Mouse (Mus musculus): ENCODE data around the gene Astn2. TPM values are rescaled to one million over a fixed set of nuclear protein-coding genes. Genes with fewer than 3 reads are reported as not detected.

Gene Astn2
- polyA plus RNA-seq, 1 experiment from 2014 or later, result 0.24 TPM

- Histone ChIP-seq H3K27ac (no peak overlapping the region), H3K9me3 (replicated peaks; ENCODE audit: low read length) (no peaks in the 10 kb centered on the region), H3K4me2 (ENCODE audit: low read length) (no peak overlapping the region), H3K27me3 (ENCODE audit: insufficient read depth, low read length) (no peaks in the 10 kb centered on the region), H3K9ac (ENCODE audit: low read depth, low read length) (no peak overlapping the region), H3K4me3 (replicated peaks; ENCODE audit: low read depth, low read length) (no peak overlapping the region), H3K4me1 (replicated peaks; ENCODE audit: insufficient read depth, low read length) (no peaks in the 10 kb centered on the region), H3K36me3 (ENCODE audit: insufficient read depth, low read length) (no peaks in the 10 kb centered on the region)
- 57% methylated on average over 4 of the region's 4 CpGs for WGBS
- no peak for DNase-seq (ENCODE audit: low spot score)
- ATAC-seq (replicated peaks; ENCODE audit: low FRiP score, low read depth), result no peak
- no peak for TF ChIP-seq CTCF (IDR thresholded peaks at IDR 0.05; ENCODE audit: low read depth)
These were observed 928.4 kb downstream of the Astn2 start for GRCm38 (mm10) chr4:65475925-65476560.

- no peak for DNase-seq (ENCODE audit: low spot score)
- no peaks in the 10 kb centered on the region for H3K9me3 ChIP-seq (replicated peaks; ENCODE audit: low read length)
- no peaks in the 10 kb centered on the region for H3K4me1 ChIP-seq (replicated peaks; ENCODE audit: insufficient read depth, low read length)
- ATAC-seq (replicated peaks; ENCODE audit: low FRiP score, low read depth), result no peak
- WGBS, result 78% methylated on average over 5 of the region's 5 CpGs
- no peak overlapping the region for H3K4me2 ChIP-seq (ENCODE audit: low read length)
- H3K27me3 ChIP-seq (ENCODE audit: insufficient read depth, low read length), result no peaks in the 10 kb centered on the region
- H3K4me3 ChIP-seq (replicated peaks; ENCODE audit: low read depth, low read length), result no peak overlapping the region
- H3K36me3 ChIP-seq (ENCODE audit: insufficient read depth, low read length), result no peaks in the 10 kb centered on the region
- TF ChIP-seq CTCF (IDR thresholded peaks at IDR 0.05; ENCODE audit: low read depth), result no peak
- no peak overlapping the region for H3K27ac ChIP-seq
- no peak overlapping the region for H3K9ac ChIP-seq (ENCODE audit: low read depth, low read length)
These were observed 931.3 kb downstream of the Astn2 start for GRCm38 (mm10) chr4:65473141-65473540.

GRCm38 (mm10) chr4:65449171-65449570, 955.2 kb downstream of the Astn2 start:
- H3K4me1 ChIP-seq (replicated peaks; ENCODE audit: insufficient read depth, low read length), result no peaks in the 10 kb centered on the region
- no peak for DNase-seq (ENCODE audit: low spot score)
- no peaks in the 10 kb centered on the region for H3K9me3 ChIP-seq (replicated peaks; ENCODE audit: low read length)
- 84% methylated on average over 4 of the region's 4 CpGs for WGBS
- no peaks in the 10 kb centered on the region for H3K36me3 ChIP-seq (ENCODE audit: insufficient read depth, low read length)
- H3K4me3 ChIP-seq (replicated peaks; ENCODE audit: low read depth, low read length), result no peak overlapping the region
- ATAC-seq (replicated peaks; ENCODE audit: low FRiP score, low read depth), result no peak
- no peak for TF ChIP-seq CTCF (IDR thresholded peaks at IDR 0.05; ENCODE audit: low read depth)
- no peak overlapping the region for H3K4me2 ChIP-seq (ENCODE audit: low read length)
- H3K27ac ChIP-seq, result no peak overlapping the region
- no peaks in the 10 kb centered on the region for H3K27me3 ChIP-seq (ENCODE audit: insufficient read depth, low read length)
- no peak overlapping the region for H3K9ac ChIP-seq (ENCODE audit: low read depth, low read length)

- ATAC-seq (replicated peaks; ENCODE audit: low FRiP score, low read depth) (no peak; the same call in 1 of the 2 replicates), DNase-seq (ENCODE audit: low spot score) (peak; percentile 12)
- H3K9me3 ChIP-seq (replicated peaks; ENCODE audit: low read length), result no peaks in the 10 kb centered on the region
- no peak overlapping the region for H3K4me2 ChIP-seq (ENCODE audit: low read length)
- H3K4me1 ChIP-seq (replicated peaks; ENCODE audit: insufficient read depth, low read length), result no peaks in the 10 kb centered on the region
- H3K36me3 ChIP-seq (ENCODE audit: insufficient read depth, low read length), result no peaks in the 10 kb centered on the region
- no peak overlapping the region for H3K4me3 ChIP-seq (replicated peaks; ENCODE audit: low read depth, low read length)
- no peak for TF ChIP-seq CTCF (IDR thresholded peaks at IDR 0.05; ENCODE audit: low read depth)
- WGBS, result 45% methylated on average over 4 of the region's 4 CpGs
- H3K27me3 ChIP-seq (ENCODE audit: insufficient read depth, low read length), result no peaks in the 10 kb centered on the region
- no peak overlapping the region for H3K9ac ChIP-seq (ENCODE audit: low read depth, low read length)
- no peak overlapping the region for H3K27ac ChIP-seq
These were observed 962.7 kb downstream of the Astn2 start for GRCm38 (mm10) chr4:65441746-65442145.

DNA sequence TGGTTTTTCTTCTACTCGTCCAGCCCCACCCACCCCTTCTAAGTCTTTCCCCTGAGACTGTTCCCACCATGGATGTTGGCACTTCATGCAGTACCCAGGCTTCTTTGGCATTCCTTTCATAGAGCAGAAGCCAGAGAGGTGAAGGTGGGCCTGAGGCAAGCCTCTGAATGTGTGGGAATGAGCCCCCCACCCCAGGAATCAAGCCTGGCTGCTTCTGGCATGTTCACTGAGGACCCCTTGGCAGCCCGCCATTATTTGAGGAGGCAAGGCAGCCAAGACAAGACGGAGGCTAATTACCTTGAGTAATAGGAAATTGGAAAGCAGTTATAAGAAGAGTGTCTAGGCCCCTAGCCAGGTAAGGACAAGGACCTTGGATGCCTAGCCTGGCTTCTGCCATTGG, 973.6 kb downstream of the Astn2 start:
- Histone ChIP-seq H3K9ac (ENCODE audit: low read depth, low read length) (no peak overlapping the region), H3K27ac (no peak overlapping the region), H3K36me3 (ENCODE audit: insufficient read depth, low read length) (no peaks in the 10 kb centered on the region), H3K4me3 (replicated peaks; ENCODE audit: low read depth, low read length) (no peak overlapping the region), H3K4me1 (replicated peaks; ENCODE audit: insufficient read depth, low read length) (0 out of 2 replicates have a peak, but pooled peaks cover 3% of the 10 kb centered on the region), H3K9me3 (replicated peaks; ENCODE audit: low read length) (no peaks in the 10 kb centered on the region), H3K27me3 (ENCODE audit: insufficient read depth, low read length) (no peaks in the 10 kb centered on the region), H3K4me2 (ENCODE audit: low read length) (no peak overlapping the region)
- DNase-seq (ENCODE audit: low spot score) (no peak), ATAC-seq (replicated peaks; ENCODE audit: low FRiP score, low read depth) (no peak)
- WGBS, result 52% methylated on average over 3 of the region's 3 CpGs
- no peak for TF ChIP-seq CTCF (IDR thresholded peaks at IDR 0.05; ENCODE audit: low read depth)

DNA sequence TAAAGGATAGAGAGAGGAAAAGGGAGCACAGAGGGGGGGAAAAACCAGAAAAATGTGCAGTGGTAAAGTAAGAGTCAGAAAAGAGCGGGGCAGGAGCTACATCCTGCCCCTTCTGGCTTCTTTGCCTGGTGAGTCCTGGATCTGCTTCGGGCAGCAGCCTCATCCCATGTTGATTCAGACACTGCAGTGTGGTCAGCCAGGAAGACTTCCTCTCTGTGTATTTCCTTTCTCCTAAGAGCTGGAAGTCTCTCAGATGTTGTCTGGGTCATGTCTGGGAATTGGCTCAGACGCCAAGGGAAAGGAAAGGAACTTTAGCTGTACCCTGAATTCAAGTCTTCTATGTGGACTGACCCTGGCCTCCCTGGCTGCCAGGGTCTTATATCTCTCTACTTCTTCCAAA, 976.9 kb downstream of the Astn2 start:
- ATAC-seq (replicated peaks; ENCODE audit: low FRiP score, low read depth) (no peak), DNase-seq (ENCODE audit: low spot score) (no peak)
- Histone ChIP-seq H3K9me3 (replicated peaks; ENCODE audit: low read length) (no peaks in the 10 kb centered on the region), H3K27ac (no peak overlapping the region), H3K36me3 (ENCODE audit: insufficient read depth, low read length) (no peaks in the 10 kb centered on the region), H3K9ac (ENCODE audit: low read depth, low read length) (no peak overlapping the region), H3K4me2 (ENCODE audit: low read length) (no peak overlapping the region), H3K4me1 (replicated peaks; ENCODE audit: insufficient read depth, low read length) (0 out of 2 replicates have a peak, but pooled peaks cover 3% of the 10 kb centered on the region), H3K4me3 (replicated peaks; ENCODE audit: low read depth, low read length) (no peak overlapping the region), H3K27me3 (ENCODE audit: insufficient read depth, low read length) (no peaks in the 10 kb centered on the region)
- no peak for TF ChIP-seq CTCF (IDR thresholded peaks at IDR 0.05; ENCODE audit: low read depth)
- 75% methylated on average over 3 of the region's 3 CpGs for WGBS

DNA sequence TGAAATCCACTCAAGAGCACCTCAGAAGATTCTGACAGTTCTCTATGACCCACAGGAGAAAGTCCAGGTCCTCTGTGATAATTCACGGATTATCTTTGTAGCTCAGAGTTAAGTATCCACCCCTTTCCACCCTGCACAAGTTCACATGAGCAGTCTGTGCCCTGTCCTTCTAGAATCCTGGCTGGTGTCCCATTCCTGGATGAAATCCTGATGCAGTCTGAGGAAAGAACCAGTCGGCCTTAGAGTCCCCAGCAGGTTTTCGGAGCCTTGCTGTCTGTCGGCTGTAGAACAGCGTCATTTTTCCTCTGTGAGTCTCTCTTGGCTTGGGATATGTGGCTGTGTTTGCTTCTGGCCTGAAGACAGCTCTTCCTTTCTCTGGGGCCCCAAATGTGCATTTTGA, 978.0 kb downstream of the Astn2 start:
- Histone ChIP-seq H3K9me3 (replicated peaks; ENCODE audit: low read length) (no peaks in the 10 kb centered on the region), H3K4me3 (replicated peaks; ENCODE audit: low read depth, low read length) (no peak overlapping the region), H3K27me3 (ENCODE audit: insufficient read depth, low read length) (no peaks in the 10 kb centered on the region), H3K9ac (ENCODE audit: low read depth, low read length) (no peak overlapping the region), H3K4me2 (ENCODE audit: low read length) (no peak overlapping the region), H3K27ac (no peak overlapping the region), H3K4me1 (replicated peaks; ENCODE audit: insufficient read depth, low read length) (0 out of 2 replicates have a peak, but pooled peaks cover 3% of the 10 kb centered on the region), H3K36me3 (ENCODE audit: insufficient read depth, low read length) (no peaks in the 10 kb centered on the region)
- ATAC-seq (replicated peaks; ENCODE audit: low FRiP score, low read depth), result no peak
- TF ChIP-seq CTCF (IDR thresholded peaks at IDR 0.05; ENCODE audit: low read depth), result no peak
- 70% methylated on average over 5 of the region's 5 CpGs for WGBS
- no peak for DNase-seq (ENCODE audit: low spot score)

All from kidney, postnatal 0 days (tissue).